Mouse (Mus musculus): ENCODE measurements around the gene Slbp.

DNA sequence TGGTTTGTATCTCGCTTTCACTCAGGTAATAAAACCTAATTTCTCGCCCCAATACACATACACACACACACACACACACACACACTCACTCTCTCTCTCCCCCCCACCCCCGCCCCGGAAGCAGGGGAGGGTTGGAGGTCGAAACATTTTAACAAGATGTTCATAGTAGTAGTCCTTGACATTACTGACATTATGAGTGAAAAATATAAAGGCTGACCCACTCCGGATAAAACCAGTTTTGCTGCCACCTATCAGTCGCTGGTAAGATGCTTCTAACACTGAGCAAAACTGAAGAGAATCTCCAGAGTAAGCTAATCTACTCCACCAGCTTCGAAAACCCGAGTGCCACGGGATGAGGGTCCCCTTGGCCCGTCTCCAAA is 843 bp downstream of the Slbp start:
- TF ChIP-seq POLR2A (IDR thresholded peaks at IDR 0.05; ENCODE audit: control insufficient read depth, extremely low read depth, insufficient read depth, low read length, poor library complexity) (no peak), CTCF (IDR thresholded peaks at IDR 0.05; ENCODE audit: borderline replicate concordance, control insufficient read depth, extremely low read depth, insufficient read depth, low read length, poor library complexity) (no peak)
